Mouse (Mus musculus): Measurements from ENCODE around the gene Arl16. TPM values are rescaled to one million over a fixed set of nuclear protein-coding genes. Genes with fewer than 3 reads are reported as not detected.

The Arl16 gene
- polyA plus RNA-seq, 1 experiment from 2014 or later = 44.4 TPM

- H3K4me1 ChIP-seq (ENCODE audit: insufficient read depth) = 0 out of 2 replicates have a peak, but pooled peaks cover 3% of the 10 kb centered on the region
- ATAC-seq (ENCODE audit: insufficient read depth) (no peak), DNase-seq (no peak)
- WGBS = 56% methylated on average over 3 of the region's 3 CpGs
- H3K9ac ChIP-seq = no peak overlapping the region
- no peak for TF ChIP-seq CTCF (IDR thresholded peaks at IDR 0.05; ENCODE audit: low read depth)
- no peaks in the 10 kb centered on the region for H3K9me3 ChIP-seq (ENCODE audit: low read depth, low read length)
- H3K4me3 ChIP-seq (ENCODE audit: low read depth, low read length) = no peak overlapping the region
- no peaks in the 10 kb centered on the region for H3K36me3 ChIP-seq (ENCODE audit: insufficient read depth)
- H3K27ac ChIP-seq (ENCODE audit: low read depth) = no peak overlapping the region
- no peak overlapping the region for H3K4me2 ChIP-seq
- H3K27me3 ChIP-seq (ENCODE audit: insufficient read depth, low read length) = no peaks in the 10 kb centered on the region
These were observed 15.2 kb downstream of the Arl16 start for GRCm38 (mm10) chr11:120452246-120452645.

DNA sequence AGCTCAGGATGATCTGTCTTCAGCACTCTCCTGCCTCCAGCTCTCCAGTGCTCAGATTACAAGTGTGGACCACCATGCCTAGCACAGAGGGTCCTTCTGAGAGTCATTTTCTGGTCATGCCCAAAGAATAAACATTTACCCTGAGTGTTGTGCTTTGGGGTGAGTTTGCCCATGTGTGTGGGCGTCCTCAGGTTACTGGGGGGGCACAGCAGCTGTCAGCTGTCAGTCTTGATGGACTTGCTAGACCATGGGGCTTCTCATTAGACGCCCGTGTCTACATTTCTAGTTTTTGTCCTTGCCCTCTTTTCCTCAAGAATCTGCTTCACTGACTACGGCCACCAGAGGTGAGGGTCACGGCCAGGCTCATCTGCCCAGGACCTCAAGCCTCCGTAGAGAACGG, 20.2 kb downstream of the Arl16 start:
- Histone ChIP-seq H3K4me1 (ENCODE audit: insufficient read depth) (no peaks in the 10 kb centered on the region), H3K27ac (ENCODE audit: low read depth) (no peak overlapping the region), H3K4me2 (no peak overlapping the region), H3K9ac (no peak overlapping the region), H3K4me3 (ENCODE audit: low read depth, low read length) (no peak overlapping the region), H3K36me3 (ENCODE audit: insufficient read depth) (no peaks in the 10 kb centered on the region), H3K27me3 (ENCODE audit: insufficient read depth, low read length) (no peaks in the 10 kb centered on the region), H3K9me3 (ENCODE audit: low read depth, low read length) (no peaks in the 10 kb centered on the region)
- no peak for ATAC-seq (ENCODE audit: insufficient read depth)
- DNase-seq = no peak
- 64% methylated on average over 7 of the region's 7 CpGs for WGBS
- TF ChIP-seq CTCF (IDR thresholded peaks at IDR 0.05; ENCODE audit: low read depth) = no peak

- Histone ChIP-seq H3K27me3 (ENCODE audit: insufficient read depth, low read length) (no peaks in the 10 kb centered on the region), H3K9ac (no peak overlapping the region), H3K27ac (ENCODE audit: low read depth) (no peak overlapping the region), H3K36me3 (ENCODE audit: insufficient read depth) (no peaks in the 10 kb centered on the region), H3K4me3 (ENCODE audit: low read depth, low read length) (no peak overlapping the region), H3K9me3 (ENCODE audit: low read depth, low read length) (no peaks in the 10 kb centered on the region), H3K4me2 (no peak overlapping the region), H3K4me1 (ENCODE audit: insufficient read depth) (no peaks in the 10 kb centered on the region)
- 22% methylated on average over 3 of the region's 3 CpGs for WGBS
- no peak for DNase-seq
- ATAC-seq (ENCODE audit: insufficient read depth) = no peak
- TF ChIP-seq CTCF (IDR thresholded peaks at IDR 0.05; ENCODE audit: low read depth) = no peak
These were observed 21.9 kb downstream of the Arl16 start for GRCm38 (mm10) chr11:120445475-120445874.

- DNase-seq (no peak), ATAC-seq (ENCODE audit: insufficient read depth) (no peak)
- no peak overlapping the region for H3K9ac ChIP-seq
These were observed 23.3 kb downstream of the Arl16 start for GRCm38 (mm10) chr11:120444106-120444505.

GRCm38 (mm10) chr11:120442765-120443280, 24.6 kb downstream of the Arl16 start:
- H3K9me3 ChIP-seq (ENCODE audit: low read depth, low read length) = no peaks in the 10 kb centered on the region
- H3K4me3 ChIP-seq (ENCODE audit: low read depth, low read length) = no peak overlapping the region
- no peaks in the 10 kb centered on the region for H3K4me1 ChIP-seq (ENCODE audit: insufficient read depth)
- H3K27me3 ChIP-seq (ENCODE audit: insufficient read depth, low read length) = no peaks in the 10 kb centered on the region
- no peak for TF ChIP-seq CTCF (IDR thresholded peaks at IDR 0.05; ENCODE audit: low read depth)
- DNase-seq = no peak
- no peak for ATAC-seq (ENCODE audit: insufficient read depth)
- no peaks in the 10 kb centered on the region for H3K36me3 ChIP-seq (ENCODE audit: insufficient read depth)
- H3K27ac ChIP-seq (ENCODE audit: low read depth) = no peak overlapping the region
- 86% methylated on average over 3 of the region's 3 CpGs for WGBS
- no peak overlapping the region for H3K4me2 ChIP-seq
- no peak overlapping the region for H3K9ac ChIP-seq

More at GRCm38 (mm10) chr11:120444106-120444505, 23.3 kb downstream of the Arl16 start:
- Histone ChIP-seq H3K4me3 (ENCODE audit: low read depth, low read length) (no peak overlapping the region), H3K27me3 (ENCODE audit: insufficient read depth, low read length) (no peaks in the 10 kb centered on the region), H3K9me3 (ENCODE audit: low read depth, low read length) (no peaks in the 10 kb centered on the region), H3K4me2 (no peak overlapping the region), H3K4me1 (ENCODE audit: insufficient read depth) (no peaks in the 10 kb centered on the region), H3K27ac (ENCODE audit: low read depth) (no peak overlapping the region), H3K36me3 (ENCODE audit: insufficient read depth) (no peaks in the 10 kb centered on the region)
- WGBS = 63% methylated on average over 6 of the region's 6 CpGs
- no peak for TF ChIP-seq CTCF (IDR thresholded peaks at IDR 0.05; ENCODE audit: low read depth)

GRCm38 (mm10) chr11:120442344-120442743, 25.1 kb downstream of the Arl16 start, which contains the start of gene Tspan10:
Gene Tspan10 (plus strand): TSS chr11:120442644.
- DNase-seq = no peak
- TF ChIP-seq CTCF (IDR thresholded peaks at IDR 0.05; ENCODE audit: low read depth) = no peak
- no peak within 1 kb of the TSS for H3K9ac ChIP-seq
- no peak within 1 kb of the TSS for H3K4me3 ChIP-seq (ENCODE audit: low read depth, low read length)
- H3K27ac ChIP-seq (ENCODE audit: low read depth) = no peak within 1 kb of the TSS
- H3K9me3 ChIP-seq (ENCODE audit: low read depth, low read length) = no peaks in the 10 kb centered on the region
- ATAC-seq (ENCODE audit: insufficient read depth) = no peak
- 84% methylated on average over 3 of the region's 3 CpGs for WGBS
- H3K4me1 ChIP-seq (ENCODE audit: insufficient read depth) = no peaks in the 10 kb centered on the region
- no peak within 1 kb of the TSS for H3K4me2 ChIP-seq
- H3K27me3 ChIP-seq (ENCODE audit: insufficient read depth, low read length) = no peaks in the 10 kb centered on the region
- no peaks in the 10 kb centered on the region for H3K36me3 ChIP-seq (ENCODE audit: insufficient read depth)

DNA sequence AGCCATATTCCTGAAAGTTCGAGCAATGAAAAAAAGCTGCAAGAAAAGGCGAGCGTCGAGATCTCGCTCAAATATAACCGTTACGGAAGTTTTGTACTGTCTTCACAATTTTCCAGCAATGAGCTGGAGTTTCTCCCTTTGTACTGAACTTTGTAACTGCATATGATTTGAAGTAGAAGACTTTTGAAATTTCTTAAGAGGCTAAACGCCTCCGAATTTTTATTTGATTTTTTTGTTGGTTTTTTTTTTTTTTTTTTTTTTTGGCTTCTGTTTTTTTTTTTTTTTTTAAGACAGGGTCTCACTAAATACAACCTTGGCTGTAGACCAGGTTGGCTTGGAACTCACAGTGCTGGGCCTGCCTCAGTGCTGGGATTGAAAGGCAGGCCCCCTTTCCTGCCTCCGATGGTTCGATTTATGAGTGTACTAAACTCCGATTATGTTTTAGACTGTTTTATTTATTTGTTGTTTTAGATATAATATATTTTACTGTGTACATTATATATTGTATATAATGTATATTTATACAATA, 29.5 kb downstream of the Arl16 start:
- peak overlapping the region; percentile 79 for H3K27ac ChIP-seq (ENCODE audit: low read depth)
- H3K27me3 ChIP-seq (ENCODE audit: insufficient read depth, low read length) = no peaks in the 10 kb centered on the region
- no peak for TF ChIP-seq CTCF (IDR thresholded peaks at IDR 0.05; ENCODE audit: low read depth)
- no peaks in the 10 kb centered on the region for H3K9me3 ChIP-seq (ENCODE audit: low read depth, low read length)
- H3K4me2 ChIP-seq = peak overlapping the region; percentile 84
- ATAC-seq (ENCODE audit: insufficient read depth) (no peak), DNase-seq (no peak)
- 0 out of 2 replicates have a peak, but pooled peaks cover 4% of the 10 kb centered on the region for H3K4me1 ChIP-seq (ENCODE audit: insufficient read depth)
- H3K36me3 ChIP-seq (ENCODE audit: insufficient read depth) = peaks cover 25% of the 10 kb centered on the region
- 25% methylated on average over 12 of the region's 12 CpGs for WGBS
- H3K4me3 ChIP-seq (ENCODE audit: low read depth, low read length) = peak overlapping the region; percentile 99
- H3K9ac ChIP-seq = peak overlapping the region; percentile 94

Data from lung, embryonic 14.5 days (tissue).